Mouse (Mus musculus) G1E (cell line): ENCODE measurements at regions not wholly inside any gene's neighbourhood (a gene's known extent, or its start where the extent isn't known, plus 50 kb on each side); places are given as distances from the start of the nearest gene placed in this dataset.

Experiments used
- CTCF ChIP-seq: IDR thresholded peaks from 2 replicates; pipeline ENCODE4 v1.5.1; 2012; ENCODE audit warnings: low read depth, low read length, inconsistent platforms, mixed read lengths
- GATA1 ChIP-seq: IDR thresholded peaks from 2 replicates; pipeline ENCODE4 v1.6.1; 2012; ENCODE audit warnings: borderline replicate concordance, low read length, inconsistent platforms, mixed read lengths
- POLR2AphosphoS5 ChIP-seq: IDR thresholded peaks from 2 replicates; pipeline ENCODE4 v1.6.1; 2012; ENCODE audit warnings: low read depth, low read length, inconsistent platforms; ENCODE audit not compliant: insufficient replicate concordance

DNA sequence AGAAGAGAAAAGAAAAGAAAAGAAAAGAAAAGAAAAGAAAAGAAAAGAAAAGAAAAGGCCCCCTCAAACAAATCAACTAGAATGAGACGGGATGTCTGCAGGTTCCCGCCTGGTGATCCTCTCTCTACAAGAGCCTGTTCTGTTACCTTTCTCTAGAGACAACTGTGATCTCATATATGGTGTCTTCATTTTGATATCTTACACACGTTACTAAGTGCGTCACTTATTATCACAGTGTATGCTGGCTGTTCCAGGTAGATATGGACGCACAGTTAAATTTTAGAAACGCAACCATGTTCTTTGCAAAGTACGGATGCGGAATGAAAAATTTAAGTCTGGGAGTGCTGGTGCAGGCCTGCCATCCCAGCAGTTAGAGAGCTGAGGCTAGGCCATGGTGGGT, 53.2 kb upstream of the Slc38a2 start:
- TF ChIP-seq GATA1 (no peak), CTCF (no peak), POLR2AphosphoS5 (no peak)
